Mouse (Mus musculus): ENCODE data around the gene Map3k14.

Gene Map3k14

GRCm38 (mm10) chr11:103215355-103215754, 51.9 kb downstream of the Map3k14 start:
- in situ Hi-C loops (cut with MboI; ENCODE audit: low sequenced_read_pairs), result no loop called here

- in situ Hi-C loops (cut with MboI; ENCODE audit: low sequenced_read_pairs), result no loop called here
Observed at GRCm38 (mm10) chr11:103213712-103214111, 53.6 kb downstream of the Map3k14 start.

- in situ Hi-C loops (cut with MboI; ENCODE audit: low sequenced_read_pairs), result no loop called here
Observed at GRCm38 (mm10) chr11:103210291-103210690, 57.0 kb downstream of the Map3k14 start.

GRCm38 (mm10) chr11:103208458-103208857, 58.8 kb downstream of the Map3k14 start, which contains the start of gene 1700023F06Rik:
TSS of gene 1700023F06Rik (minus strand) at chr11:103208558.
- in situ Hi-C loops (cut with MboI; ENCODE audit: low sequenced_read_pairs), result no loop called here

- in situ Hi-C loops (cut with MboI; ENCODE audit: low sequenced_read_pairs), result no loop called here
Observed at GRCm38 (mm10) chr11:103206203-103206602, 61.1 kb downstream of the Map3k14 start.

- in situ Hi-C loops (cut with MboI; ENCODE audit: low sequenced_read_pairs), result no loop called here
Observed at GRCm38 (mm10) chr11:103202376-103202775, 64.9 kb downstream of the Map3k14 start.

- in situ Hi-C loops (cut with MboI; ENCODE audit: low sequenced_read_pairs), result no loop called here
Observed at GRCm38 (mm10) chr11:103201664-103202063, 65.6 kb downstream of the Map3k14 start.

GRCm38 (mm10) chr11:103198911-103199803, 68.1 kb downstream of the Map3k14 start:
- in situ Hi-C loops (cut with MboI; ENCODE audit: low sequenced_read_pairs), result no loop called here

- in situ Hi-C loops (cut with MboI; ENCODE audit: low sequenced_read_pairs), result no loop called here
Observed at GRCm38 (mm10) chr11:103198339-103198738, 68.9 kb downstream of the Map3k14 start.

- in situ Hi-C loops (cut with MboI; ENCODE audit: low sequenced_read_pairs), result no loop called here
Observed at GRCm38 (mm10) chr11:103197340-103197739, 69.9 kb downstream of the Map3k14 start.

- in situ Hi-C loops (cut with MboI; ENCODE audit: low sequenced_read_pairs), result no loop called here
Observed at GRCm38 (mm10) chr11:103195656-103196055, 71.6 kb downstream of the Map3k14 start.

- in situ Hi-C loops (cut with MboI; ENCODE audit: low sequenced_read_pairs), result no loop called here
Observed at GRCm38 (mm10) chr11:103195236-103195635, 72.0 kb downstream of the Map3k14 start.

GRCm38 (mm10) chr11:103193825-103194168, 73.5 kb downstream of the Map3k14 start:
- in situ Hi-C loops (cut with MboI; ENCODE audit: low sequenced_read_pairs), result no loop called here

GRCm38 (mm10) chr11:103192956-103193824, 74.1 kb downstream of the Map3k14 start:
- in situ Hi-C loops (cut with MboI; ENCODE audit: low sequenced_read_pairs), result no loop called here

GRCm38 (mm10) chr11:103192230-103192955, 74.9 kb downstream of the Map3k14 start:
- in situ Hi-C loops (cut with MboI; ENCODE audit: low sequenced_read_pairs), result no loop called here

- in situ Hi-C loops (cut with MboI; ENCODE audit: low sequenced_read_pairs), result no loop called here
Observed at GRCm38 (mm10) chr11:103184891-103185290, 82.4 kb downstream of the Map3k14 start.

- in situ Hi-C loops (cut with MboI; ENCODE audit: low sequenced_read_pairs), result no loop called here
Observed at GRCm38 (mm10) chr11:103181911-103182310, 85.4 kb downstream of the Map3k14 start.

GRCm38 (mm10) chr11:103181349-103181748, 85.9 kb downstream of the Map3k14 start:
- in situ Hi-C loops (cut with MboI; ENCODE audit: low sequenced_read_pairs), result no loop called here

- in situ Hi-C loops (cut with MboI; ENCODE audit: low sequenced_read_pairs), result no loop called here
Observed at GRCm38 (mm10) chr11:103180426-103180825, 86.8 kb downstream of the Map3k14 start.

GRCm38 (mm10) chr11:103178748-103179147, 88.5 kb downstream of the Map3k14 start:
- in situ Hi-C loops (cut with MboI; ENCODE audit: low sequenced_read_pairs), result no loop called here

Measured in CH12F3 (cell line).